Mouse (Mus musculus): ENCODE results near the gene Trip4.

DNA sequence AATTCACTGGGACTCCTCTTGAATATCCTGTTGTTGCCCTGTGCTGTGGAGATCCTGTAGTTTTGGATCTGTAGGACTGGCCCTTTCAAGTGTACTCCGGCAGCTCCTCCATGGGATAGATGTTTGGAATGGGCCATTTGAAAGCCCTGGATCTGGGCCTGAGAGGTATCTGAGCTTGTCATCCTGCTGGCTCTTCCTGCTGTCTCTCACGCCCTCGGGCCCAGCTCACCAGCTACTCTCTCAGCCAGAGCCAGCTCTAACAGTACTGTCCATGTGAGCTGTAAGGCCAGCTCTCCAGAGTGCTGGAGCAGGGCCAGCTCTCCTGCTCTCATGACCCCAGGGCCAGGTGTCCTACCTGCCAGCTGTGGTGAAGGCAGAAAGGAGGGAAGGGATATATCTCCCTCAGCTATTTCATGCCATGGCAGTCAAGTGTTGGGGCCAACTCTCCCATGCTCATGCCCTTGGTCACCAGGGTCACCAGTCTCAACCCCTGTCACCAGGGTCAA is 42.5 kb upstream of the Trip4 start:
- TF ChIP-seq POLR2A (IDR thresholded peaks at IDR 0.05; ENCODE audit: insufficient read depth, low read length), result no peak
- TF ChIP-seq CTCF (IDR thresholded peaks at IDR 0.05; ENCODE audit: low read depth, low read length), result no peak
- TF ChIP-seq EP300 (IDR thresholded peaks at IDR 0.05; ENCODE audit: insufficient read depth, low read depth, low read length), result no peak

Data from ES-Bruce4 (cell line).